Mouse (Mus musculus) lung, embryonic 15.5 days (tissue): ENCODE results near the gene Clec12b. TPM values are rescaled to one million over a fixed set of nuclear protein-coding genes. Genes with fewer than 3 reads are reported as not detected.

Source experiments
- ATAC-seq: fragments of 200-750 bp; cut with Nextera tagmentation; 2 replicates; pipeline ENCODE4 v1.8.0; 2017; ENCODE audit warnings: moderate number of reproducible peaks, borderline replicate concordance; ENCODE audit not compliant: low FRiP score, low TSS enrichment; ENCODE audit errors: extremely low read depth
- H3K27ac ChIP-seq: fragments of 300-500 bp; sonication (generic); 2 replicates; pipeline ENCODE4 v1.5.1; 2015; ENCODE audit warnings: moderate library complexity, mild to moderate bottlenecking, inconsistent platforms
- H3K27me3 ChIP-seq: fragments of 300-500 bp; sonication (generic); 2 replicates; pipeline ENCODE4 v1.6.1; 2015; ENCODE audit warnings: inconsistent platforms
- H3K36me3 ChIP-seq: fragments of 300-500 bp; sonication (generic); 2 replicates; pipeline ENCODE4 v1.6.1; 2015; ENCODE audit warnings: inconsistent platforms
- H3K4me1 ChIP-seq: fragments of 300-500 bp; sonication (generic); 2 replicates; pipeline ENCODE4 v1.6.1; 2015; ENCODE audit warnings: inconsistent platforms
- H3K4me2 ChIP-seq: fragments of 300-500 bp; sonication (generic); 2 replicates; pipeline ENCODE4 v1.6.1; 2015; ENCODE audit warnings: inconsistent platforms, mild to moderate bottlenecking, moderate library complexity
- H3K4me3 ChIP-seq: fragments of 300-500 bp; sonication (generic); 2 replicates; pipeline ENCODE4 v1.5.1; 2015; ENCODE audit warnings: mild to moderate bottlenecking, inconsistent platforms
- H3K9ac ChIP-seq: fragments of 300-500 bp; sonication (generic); 2 replicates; pipeline ENCODE4 v1.6.1; 2015; ENCODE audit warnings: inconsistent platforms
- H3K9me3 ChIP-seq: fragments of 300-500 bp; sonication (generic); 2 replicates; pipeline ENCODE4 v1.6.1; 2016; ENCODE audit warnings: inconsistent platforms
- WGBS: fragments of 180-500 bp; shearing (Covaris S2); methylation state at CpG from one replicate; pipeline ENCODE4 v1.1.7; 2015; 5-methylcytosine and 5-hydroxymethylcytosine counted together
- polyA plus RNA-seq: library from polyadenylated mRNA; unstranded; fragments of >200 nt; fragmentation: Nextera tagmentation; extraction: Ambion mirVana; gene quantifications from 2 replicates; pipeline ENCODE4 v1.2.1, GENCODE M21; 2015

Gene Clec12b
- 0.47 TPM in 1 of 2 replicates, not detected in the other for polyA plus RNA-seq

DNA sequence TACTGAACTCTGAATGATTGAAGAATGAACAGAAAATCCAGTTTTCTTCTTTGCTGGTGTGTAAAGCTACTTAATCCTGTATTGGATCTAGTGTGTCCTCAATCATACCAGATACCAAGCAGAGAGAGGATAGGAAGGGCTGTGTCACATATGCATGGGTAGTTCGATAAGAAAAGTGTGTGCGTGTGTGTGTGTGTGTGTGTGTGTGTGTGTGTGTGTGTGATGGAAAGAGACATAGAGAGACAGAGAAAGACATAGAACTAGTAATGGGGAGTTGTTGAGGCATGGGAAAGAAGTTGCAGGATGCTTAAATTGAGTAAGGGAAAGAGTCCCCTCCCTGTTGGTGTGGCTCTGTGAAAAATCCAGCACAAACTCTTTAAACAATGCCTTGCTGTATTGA is at the start of gene Clec12b:
Gene Clec12b, minus strand, starts transcription at position 101 of the 400 bp plus-strand sequence.
- Histone ChIP-seq H3K36me3 (no peaks in the 10 kb centered on the region), H3K9me3 (no peaks in the 10 kb centered on the region), H3K4me2 (no peak within 1 kb of the TSS), H3K4me3 (no peak within 1 kb of the TSS), H3K27ac (no peak within 1 kb of the TSS), H3K9ac (no peak within 1 kb of the TSS), H3K4me1 (no peaks in the 10 kb centered on the region), H3K27me3 (no peaks in the 10 kb centered on the region)
- no peak for ATAC-seq
- 71% methylated on average over 2 of the region's 2 CpGs for WGBS

DNA sequence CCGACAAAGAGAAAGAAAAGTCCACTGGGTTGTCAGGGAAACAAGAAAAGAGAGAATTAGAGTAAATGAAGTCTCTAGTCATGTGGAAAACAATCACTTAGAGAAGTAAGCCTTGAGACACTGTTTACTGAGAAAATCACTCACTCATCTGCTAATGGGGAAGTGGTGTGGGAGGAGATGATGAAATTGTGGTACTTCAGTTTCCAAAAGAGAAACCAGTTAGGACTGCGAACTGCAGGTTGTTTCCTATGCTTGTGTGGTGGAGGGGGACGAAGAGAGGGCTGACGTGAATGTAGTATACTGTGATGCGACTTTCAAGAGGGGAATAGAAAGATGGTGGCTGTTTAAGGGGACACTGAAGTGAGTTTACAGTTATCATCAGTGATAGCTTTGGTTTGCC is 48.6 kb upstream of the Clec12b start:
- H3K4me2 ChIP-seq: no peak overlapping the region
- WGBS: 76% methylated on average over 5 of the region's 5 CpGs
- H3K4me1 ChIP-seq: no peaks in the 10 kb centered on the region

GRCm38 (mm10) chr6:129427281-129427680 is 41.6 kb upstream of the Clec12b start:
- no peak overlapping the region for H3K9ac ChIP-seq
- no peak overlapping the region for H3K4me3 ChIP-seq
- H3K9me3 ChIP-seq: no peaks in the 10 kb centered on the region
- peaks cover 18% of the 10 kb centered on the region for H3K4me1 ChIP-seq
- no peak overlapping the region for H3K4me2 ChIP-seq
- no peak overlapping the region for H3K27ac ChIP-seq
- H3K27me3 ChIP-seq: no peaks in the 10 kb centered on the region
- no peaks in the 10 kb centered on the region for H3K36me3 ChIP-seq
- 64% methylated on average over 4 of the region's 4 CpGs for WGBS
- ATAC-seq: no peak

More for the DNA sequence above, 48.6 kb upstream of the Clec12b start:
- Histone ChIP-seq H3K9me3 (no peaks in the 10 kb centered on the region), H3K4me3 (no peak overlapping the region), H3K9ac (no peak overlapping the region), H3K36me3 (no peaks in the 10 kb centered on the region), H3K27ac (no peak overlapping the region), H3K27me3 (no peaks in the 10 kb centered on the region)
- ATAC-seq: no peak

- no peaks in the 10 kb centered on the region for H3K36me3 ChIP-seq
- peaks cover 18% of the 10 kb centered on the region for H3K4me1 ChIP-seq
- no peak overlapping the region for H3K9ac ChIP-seq
- H3K4me3 ChIP-seq: no peak overlapping the region
- H3K27me3 ChIP-seq: no peaks in the 10 kb centered on the region
- WGBS: 33% methylated on average over 5 of the region's 5 CpGs
- H3K9me3 ChIP-seq: no peaks in the 10 kb centered on the region
- H3K4me2 ChIP-seq: no peak overlapping the region
- 0 out of 2 replicates have a peak overlapping the region, but pooled peaks have one; percentile 49 for H3K27ac ChIP-seq
- peak; percentile 39 for ATAC-seq
Measured at GRCm38 (mm10) chr6:129425812-129426211, 40.1 kb upstream of the Clec12b start.

- H3K4me3 ChIP-seq: no peak overlapping the region
- 0 out of 2 replicates have a peak, but pooled peaks have one; percentile 37 for ATAC-seq
- H3K27ac ChIP-seq: peak overlapping the region; percentile 53; the same call in 1 of the 2 replicates
- no peaks in the 10 kb centered on the region for H3K9me3 ChIP-seq
- peaks cover 18% of the 10 kb centered on the region for H3K4me1 ChIP-seq
- H3K9ac ChIP-seq: no peak overlapping the region
- H3K4me2 ChIP-seq: no peak overlapping the region
- no peaks in the 10 kb centered on the region for H3K36me3 ChIP-seq
- 29% methylated on average over 5 of the region's 5 CpGs for WGBS
- no peaks in the 10 kb centered on the region for H3K27me3 ChIP-seq
Measured at GRCm38 (mm10) chr6:129425217-129425616, 39.5 kb upstream of the Clec12b start.

- no peak overlapping the region for H3K9ac ChIP-seq
- WGBS: 7% methylated on average over 1 of the region's 1 CpGs
- no peaks in the 10 kb centered on the region for H3K9me3 ChIP-seq
- H3K27me3 ChIP-seq: no peaks in the 10 kb centered on the region
- peaks cover 18% of the 10 kb centered on the region for H3K4me1 ChIP-seq
- ATAC-seq: peak; percentile 77
- H3K27ac ChIP-seq: peak overlapping the region; percentile 65
- no peaks in the 10 kb centered on the region for H3K36me3 ChIP-seq
- H3K4me3 ChIP-seq: no peak overlapping the region
- no peak overlapping the region for H3K4me2 ChIP-seq
Measured at GRCm38 (mm10) chr6:129423734-129424072, 38.0 kb upstream of the Clec12b start.

- no peaks in the 10 kb centered on the region for H3K27me3 ChIP-seq
- H3K4me3 ChIP-seq: no peak overlapping the region
- H3K36me3 ChIP-seq: no peaks in the 10 kb centered on the region
- no peak overlapping the region for H3K9ac ChIP-seq
- peaks cover 18% of the 10 kb centered on the region for H3K4me1 ChIP-seq
- WGBS: 49% methylated on average over 4 of the region's 4 CpGs
- H3K4me2 ChIP-seq: no peak overlapping the region
- ATAC-seq: peak; percentile 84
- H3K27ac ChIP-seq: peak overlapping the region; percentile 65
- H3K9me3 ChIP-seq: no peaks in the 10 kb centered on the region
Measured at GRCm38 (mm10) chr6:129423040-129423733, 37.5 kb upstream of the Clec12b start.

DNA sequence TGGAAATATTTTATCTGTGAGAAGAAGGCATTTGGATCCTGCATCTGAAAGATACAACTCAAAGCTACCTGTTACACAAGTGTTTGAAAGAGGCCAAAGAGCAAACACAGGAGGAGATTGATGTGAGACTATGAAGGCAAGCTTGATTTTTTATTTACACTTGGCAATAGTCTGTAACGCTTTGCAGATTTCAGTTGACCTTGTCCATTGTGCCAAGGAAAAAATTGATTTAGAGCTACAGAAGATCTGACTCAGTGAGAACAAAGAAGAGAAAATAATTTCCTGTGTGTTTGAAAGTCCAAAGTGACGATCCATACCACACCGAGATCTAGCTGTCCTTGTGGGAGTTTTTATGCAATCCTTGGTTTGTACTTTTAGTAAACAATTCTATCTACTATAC is 36.6 kb upstream of the Clec12b start:
- H3K4me3 ChIP-seq: no peak overlapping the region
- no peaks in the 10 kb centered on the region for H3K36me3 ChIP-seq

DNA sequence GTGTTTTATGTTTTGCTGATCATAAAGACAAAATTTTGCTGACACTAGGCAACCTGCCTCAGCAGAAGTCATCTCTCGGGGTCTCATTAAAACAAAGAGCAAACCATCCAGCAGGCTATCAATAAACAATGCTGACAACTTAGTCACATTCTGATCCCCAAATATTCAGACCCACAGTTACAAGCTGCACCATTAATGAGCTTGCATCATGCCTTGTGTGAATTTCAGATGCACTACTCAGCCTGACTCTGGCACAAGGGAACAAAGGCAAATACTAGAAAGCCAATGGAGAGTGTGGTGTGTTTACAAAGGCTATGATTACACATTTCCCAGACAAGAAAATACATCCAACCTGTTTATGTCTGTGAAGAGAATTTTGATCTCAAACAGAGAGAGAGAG is 28.5 kb upstream of the Clec12b start:
- Histone ChIP-seq H3K27me3 (no peaks in the 10 kb centered on the region), H3K9me3 (no peaks in the 10 kb centered on the region), H3K4me2 (no peak overlapping the region), H3K4me3 (no peak overlapping the region), H3K36me3 (no peaks in the 10 kb centered on the region), H3K27ac (no peak overlapping the region), H3K9ac (no peak overlapping the region), H3K4me1 (no peaks in the 10 kb centered on the region)
- ATAC-seq: no peak
- 54% methylated on average over 1 of the region's 1 CpGs for WGBS

More for the DNA sequence above, 36.6 kb upstream of the Clec12b start:
- 49% methylated on average over 3 of the region's 3 CpGs for WGBS
- no peak for ATAC-seq
- Histone ChIP-seq H3K27me3 (no peaks in the 10 kb centered on the region), H3K27ac (no peak overlapping the region), H3K9ac (no peak overlapping the region), H3K4me1 (peaks cover 18% of the 10 kb centered on the region), H3K4me2 (no peak overlapping the region), H3K9me3 (no peaks in the 10 kb centered on the region)

- no peak within 1 kb of the TSS for H3K9ac ChIP-seq
- no peaks in the 10 kb centered on the region for H3K9me3 ChIP-seq
- no peak within 1 kb of the TSS for H3K27ac ChIP-seq
- H3K36me3 ChIP-seq: no peaks in the 10 kb centered on the region
- H3K27me3 ChIP-seq: no peaks in the 10 kb centered on the region
- no peak for ATAC-seq
- H3K4me2 ChIP-seq: no peak within 1 kb of the TSS
- WGBS: 84% methylated on average over 2 of the region's 2 CpGs
- H3K4me3 ChIP-seq: no peak within 1 kb of the TSS
- H3K4me1 ChIP-seq: no peaks in the 10 kb centered on the region
Measured at GRCm38 (mm10) chr6:129408562-129408961, 22.9 kb upstream of the Clec12b start, which contains the start of gene Clec9a. Gene Clec9a, plus strand, starts transcription at chr6:129408862.

DNA sequence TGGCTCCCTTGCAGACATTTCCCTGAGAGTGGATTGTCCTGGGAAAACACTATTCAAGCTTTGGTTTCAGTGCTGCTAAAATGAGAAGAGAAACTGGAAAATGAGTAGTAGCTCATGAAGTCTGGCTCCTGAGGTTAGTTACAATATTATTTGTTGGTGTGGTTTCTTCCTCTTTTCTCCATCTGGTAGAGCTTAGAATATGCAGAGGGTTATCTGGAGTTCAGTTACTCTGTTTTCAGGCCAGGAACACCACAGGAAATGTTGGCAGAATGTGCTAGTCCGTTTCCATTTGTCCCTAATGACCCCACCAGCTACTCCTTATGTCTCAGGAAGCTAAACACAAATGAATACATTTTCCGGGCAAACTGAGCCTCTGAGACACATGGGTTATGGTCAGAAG is 21.6 kb upstream of the Clec12b start:
- no peak for ATAC-seq
- Histone ChIP-seq H3K4me1 (no peaks in the 10 kb centered on the region), H3K27me3 (no peaks in the 10 kb centered on the region), H3K27ac (0 out of 2 replicates have a peak overlapping the region, but pooled peaks have one; percentile 9), H3K36me3 (no peaks in the 10 kb centered on the region), H3K4me3 (no peak overlapping the region), H3K4me2 (no peak overlapping the region), H3K9ac (no peak overlapping the region), H3K9me3 (no peaks in the 10 kb centered on the region)
- 23% methylated on average over 2 of the region's 2 CpGs for WGBS

DNA sequence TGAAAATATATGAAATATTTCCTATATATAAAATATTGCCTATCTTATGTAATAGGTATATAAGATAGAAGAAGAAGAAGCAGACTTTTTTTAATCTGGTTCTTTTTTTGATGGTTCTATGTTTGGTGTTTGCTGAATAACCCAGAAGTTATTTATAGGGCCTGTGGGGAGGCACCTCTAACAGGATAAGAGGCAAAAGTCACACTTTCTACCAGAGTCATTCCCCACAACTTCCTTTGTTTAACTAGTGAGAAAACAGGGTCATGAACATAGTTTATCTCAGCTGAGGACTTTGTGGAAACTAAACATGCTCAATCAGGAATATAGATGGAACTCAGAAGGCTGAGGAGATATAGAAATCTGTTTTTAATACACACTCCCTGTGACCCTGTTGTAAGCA is 20.3 kb upstream of the Clec12b start:
- H3K9me3 ChIP-seq: no peaks in the 10 kb centered on the region
- no peaks in the 10 kb centered on the region for H3K36me3 ChIP-seq
- H3K27ac ChIP-seq: no peak overlapping the region
- H3K4me3 ChIP-seq: no peak overlapping the region
- no peak for ATAC-seq
- H3K4me2 ChIP-seq: no peak overlapping the region
- H3K9ac ChIP-seq: no peak overlapping the region
- no peaks in the 10 kb centered on the region for H3K4me1 ChIP-seq
- H3K27me3 ChIP-seq: no peaks in the 10 kb centered on the region
